Mouse (Mus musculus): ENCODE measurements around the gene Gm13693. TPM values are rescaled to one million over a fixed set of nuclear protein-coding genes. Genes with fewer than 3 reads are reported as not detected.
"Not testable (repeated sequence)": the region's sequence is repeated elsewhere in the genome, so short reads cannot be mapped to it uniquely, and the experiment has no call there.

The Gm13693 gene
- total and polyA plus RNA-seq, 2 experiments from 2014 or later: not detected

GRCm38 (mm10) chr2:83978633-83979032, 17.3 kb downstream of the Gm13693 start, which contains the start of gene Gm13694:
Gm13694 (plus strand) TSS chr2:83978933.
- H3K9me3 ChIP-seq (replicated peaks; ENCODE audit: control insufficient read depth, low read length); H3K4me1 ChIP-seq (ENCODE audit: control insufficient read depth, insufficient read depth); H3K9ac ChIP-seq (replicated peaks; ENCODE audit: low read depth, low read length); H3K27me3 ChIP-seq (ENCODE audit: control insufficient read depth, insufficient read depth, low read length); H3K36me3 ChIP-seq (replicated peaks; ENCODE audit: control insufficient read depth, insufficient read depth, low read length); H3K4me3 ChIP-seq (ENCODE audit: low read depth, low read length); H3K4me2 ChIP-seq (ENCODE audit: low read depth, low read length); H3K27ac ChIP-seq (ENCODE audit: low read depth); ATAC-seq (ENCODE audit: insufficient read depth, low read depth); DNase-seq (ENCODE audit: low spot score): not testable (repeated sequence)
- no CpG with 5 or more reads among the region's 6 CpGs for WGBS

GRCm38 (mm10) chr2:83984443-83984842, 23.1 kb downstream of the Gm13693 start, which contains the start of gene Gm13697:
Gm13697 (plus strand) TSS chr2:83984743.
- DNase-seq (ENCODE audit: low spot score); H3K9ac ChIP-seq (replicated peaks; ENCODE audit: low read depth, low read length); H3K36me3 ChIP-seq (replicated peaks; ENCODE audit: control insufficient read depth, insufficient read depth, low read length); H3K4me1 ChIP-seq (ENCODE audit: control insufficient read depth, insufficient read depth); H3K27ac ChIP-seq (ENCODE audit: low read depth); H3K4me3 ChIP-seq (ENCODE audit: low read depth, low read length); H3K27me3 ChIP-seq (ENCODE audit: control insufficient read depth, insufficient read depth, low read length); ATAC-seq (ENCODE audit: insufficient read depth, low read depth); H3K9me3 ChIP-seq (replicated peaks; ENCODE audit: control insufficient read depth, low read length); H3K4me2 ChIP-seq (ENCODE audit: low read depth, low read length): not testable (repeated sequence)
- WGBS: no CpG with 5 or more reads among the region's 6 CpGs

GRCm38 (mm10) chr2:83990253-83990652, 28.9 kb downstream of the Gm13693 start, which contains the start of gene Gm13691:
Gm13691 (plus strand) TSS chr2:83990553.
- no CpG with 5 or more reads among the region's 6 CpGs for WGBS
- H3K27me3 ChIP-seq (ENCODE audit: control insufficient read depth, insufficient read depth, low read length): not testable (repeated sequence)

DNA sequence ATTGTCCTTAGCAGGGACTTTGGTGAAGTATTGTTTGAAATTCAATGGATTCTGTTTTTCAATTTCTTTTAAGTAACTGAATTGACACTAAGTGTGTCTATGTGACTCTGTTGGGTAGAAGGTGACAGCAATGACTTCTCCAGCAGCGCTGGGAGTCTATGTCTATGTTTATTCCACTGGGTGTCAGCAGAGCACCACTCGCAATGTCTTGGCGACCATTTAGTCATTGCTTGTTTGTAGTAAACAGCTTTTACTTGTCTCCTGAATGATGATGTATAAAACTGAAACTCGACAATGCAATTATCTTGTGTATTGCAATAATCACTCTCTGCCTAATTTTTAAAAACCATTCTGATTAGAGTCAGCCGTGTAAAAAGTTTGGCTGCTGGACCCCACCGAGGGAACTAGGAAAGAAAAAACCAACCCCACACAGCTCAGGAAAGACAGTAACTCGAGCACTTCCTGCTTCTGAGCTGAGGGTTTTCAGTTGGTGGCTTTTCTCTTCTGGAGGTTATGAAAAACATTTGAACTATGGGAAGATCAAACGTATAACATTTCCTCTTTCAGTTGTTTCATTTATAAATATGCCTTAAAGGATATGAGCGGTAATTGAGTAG, 32.4 kb downstream of the Gm13693 start:
- peak overlapping the region; percentile 51; the same call in 1 of the 2 replicates for H3K27ac ChIP-seq (ENCODE audit: low read depth)
- H3K27me3 ChIP-seq (ENCODE audit: control insufficient read depth, insufficient read depth, low read length); H3K9me3 ChIP-seq (replicated peaks; ENCODE audit: control insufficient read depth, low read length); H3K4me1 ChIP-seq (ENCODE audit: control insufficient read depth, insufficient read depth); H3K9ac ChIP-seq (replicated peaks; ENCODE audit: low read depth, low read length); DNase-seq (ENCODE audit: low spot score); H3K36me3 ChIP-seq (replicated peaks; ENCODE audit: control insufficient read depth, insufficient read depth, low read length); ATAC-seq (ENCODE audit: insufficient read depth, low read depth): not testable (repeated sequence)
- peak overlapping the region; percentile 22; the same call in 1 of the 2 replicates for H3K4me3 ChIP-seq (ENCODE audit: low read depth, low read length)
- peak overlapping the region; percentile 31 for H3K4me2 ChIP-seq (ENCODE audit: low read depth, low read length)
- 39% methylated on average over 7 of the region's 9 CpGs for WGBS

More at GRCm38 (mm10) chr2:83990253-83990652, 28.9 kb downstream of the Gm13693 start, which contains the start of gene Gm13691:
- not testable (repeated sequence) for DNase-seq (ENCODE audit: low spot score); H3K36me3 ChIP-seq (replicated peaks; ENCODE audit: control insufficient read depth, insufficient read depth, low read length); H3K4me3 ChIP-seq (ENCODE audit: low read depth, low read length); H3K9me3 ChIP-seq (replicated peaks; ENCODE audit: control insufficient read depth, low read length); ATAC-seq (ENCODE audit: insufficient read depth, low read depth); H3K4me1 ChIP-seq (ENCODE audit: control insufficient read depth, insufficient read depth); H3K9ac ChIP-seq (replicated peaks; ENCODE audit: low read depth, low read length); H3K4me2 ChIP-seq (ENCODE audit: low read depth, low read length); H3K27ac ChIP-seq (ENCODE audit: low read depth)

DNA sequence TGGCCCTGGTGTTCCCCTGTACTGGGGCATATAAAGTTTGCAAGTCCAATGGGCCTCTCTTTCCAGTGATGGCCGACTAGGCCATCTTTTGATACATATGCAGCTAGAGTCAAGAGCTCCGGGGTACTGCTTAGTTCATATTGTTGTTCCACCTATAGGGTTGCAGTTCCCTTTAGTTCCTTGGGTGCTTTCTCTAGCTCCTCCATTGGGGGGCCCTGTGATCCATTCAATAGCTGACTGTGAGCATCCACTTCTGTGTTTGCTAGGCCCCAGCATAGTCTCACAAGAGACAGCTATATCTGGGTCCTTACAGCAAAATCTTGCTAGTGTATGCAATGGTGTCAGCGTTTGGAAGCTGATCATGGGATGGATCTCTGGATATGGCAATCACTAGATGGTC, 33.2 kb downstream of the Gm13693 start:
- not testable (repeated sequence) for H3K9ac ChIP-seq (replicated peaks; ENCODE audit: low read depth, low read length); DNase-seq (ENCODE audit: low spot score); H3K27me3 ChIP-seq (ENCODE audit: control insufficient read depth, insufficient read depth, low read length); H3K36me3 ChIP-seq (replicated peaks; ENCODE audit: control insufficient read depth, insufficient read depth, low read length); H3K27ac ChIP-seq (ENCODE audit: low read depth); H3K4me2 ChIP-seq (ENCODE audit: low read depth, low read length); H3K4me3 ChIP-seq (ENCODE audit: low read depth, low read length); H3K9me3 ChIP-seq (replicated peaks; ENCODE audit: control insufficient read depth, low read length); H3K4me1 ChIP-seq (ENCODE audit: control insufficient read depth, insufficient read depth); ATAC-seq (ENCODE audit: insufficient read depth, low read depth)
- WGBS: no CpG with 5 or more reads among the region's 3 CpGs

- no peak overlapping the region for H3K27ac ChIP-seq (ENCODE audit: low read depth)
- DNase-seq (ENCODE audit: low spot score) (no peak), ATAC-seq (ENCODE audit: insufficient read depth, low read depth) (no peak)
- 52% methylated on average over 1 of the region's 1 CpGs for WGBS
- no peaks in the 10 kb centered on the region for H3K4me1 ChIP-seq (ENCODE audit: control insufficient read depth, insufficient read depth)
- H3K27me3 ChIP-seq (ENCODE audit: control insufficient read depth, insufficient read depth, low read length): no peaks in the 10 kb centered on the region
- no peaks in the 10 kb centered on the region for H3K9me3 ChIP-seq (replicated peaks; ENCODE audit: control insufficient read depth, low read length)
- no peak overlapping the region for H3K4me3 ChIP-seq (ENCODE audit: low read depth, low read length)
- H3K36me3 ChIP-seq (replicated peaks; ENCODE audit: control insufficient read depth, insufficient read depth, low read length): no peaks in the 10 kb centered on the region
- no peak overlapping the region for H3K9ac ChIP-seq (replicated peaks; ENCODE audit: low read depth, low read length)
- TF ChIP-seq CTCF (IDR thresholded peaks at IDR 0.05; ENCODE audit: low read depth): no peak
- TF ChIP-seq EP300 (IDR thresholded peaks at IDR 0.05; ENCODE audit: low read depth): no peak
- no peak overlapping the region for H3K4me2 ChIP-seq (ENCODE audit: low read depth, low read length)
Measured at GRCm38 (mm10) chr2:84008913-84009312, 47.6 kb downstream of the Gm13693 start.

Measured in heart, postnatal 0 days (tissue).